18 mouse cellular contexts compared by ENCODE assay signal in genomic region chr16:21151564-21152361, GRCm38 (mm10). TPM values are rescaled to one million over a fixed set of nuclear protein-coding genes. Genes with fewer than 3 reads are reported as not detected.
DNase-seq lines count a peak whose midpoint lies in the region; ATAC-seq lines count a peak whose summit lies in the region.
"Had no signal": no experiment of that assay in that cellular context is flagged by ENCODE, and none has a peak within 500 bp of the region (broad histone marks: within the 10 kb centered on the region; RNA-seq: fewer than 3 reads in every experiment).

No protein-coding gene starts in this region.

- WGBS in embryonic facial prominence, embryonic 13.5 days: 40% methylated on average over 4 of the region's 4 CpGs
- 67% methylated on average over 4 of the region's 4 CpGs for WGBS in hindbrain, embryonic 12.5 days

- H3K27me3 ChIP-seq in embryonic facial prominence, embryonic 13.5 days: no peaks in the 10 kb centered on the region
- H3K27me3 ChIP-seq in hindbrain, embryonic 12.5 days: no peaks in the 10 kb centered on the region
- H3K27me3 ChIP-seq: forebrain, embryonic 12.5 days; liver, embryonic 13.5 days had no signal

- no peaks in the 10 kb centered on the region for H3K9me3 ChIP-seq in embryonic facial prominence, embryonic 13.5 days
- no peaks in the 10 kb centered on the region for H3K9me3 ChIP-seq in hindbrain, embryonic 12.5 days (replicated peaks)
- H3K9me3 ChIP-seq: forebrain, embryonic 12.5 days; liver, embryonic 13.5 days; midbrain, embryonic 10.5 days had no signal

- H3K4me3 ChIP-seq in embryonic facial prominence, embryonic 13.5 days: no peak overlapping the region
- H3K4me3 ChIP-seq in hindbrain, embryonic 12.5 days: no peak overlapping the region
- H3K4me3 ChIP-seq: forebrain, embryonic 12.5 days; gastrocnemius, adult 2 months; left cerebral cortex, adult 2 months; liver, embryonic 13.5 days; midbrain, embryonic 10.5 days had no signal

- peaks cover 9% of the 10 kb centered on the region; the same call in 1 of the 2 replicates for H3K4me1 ChIP-seq in embryonic facial prominence, embryonic 13.5 days
- H3K4me1 ChIP-seq in hindbrain, embryonic 12.5 days: no peaks in the 10 kb centered on the region
- H3K4me1 ChIP-seq: forebrain, embryonic 12.5 days; liver, embryonic 13.5 days; midbrain, embryonic 10.5 days had no signal

- peak overlapping the region; percentile 84 for H3K27ac ChIP-seq in embryonic facial prominence, embryonic 13.5 days
- no peak overlapping the region for H3K27ac ChIP-seq in hindbrain, embryonic 12.5 days
- H3K27ac ChIP-seq: forebrain, embryonic 12.5 days; gastrocnemius, adult 2 months; left cerebral cortex, adult 2 months; liver, embryonic 13.5 days; midbrain, embryonic 10.5 days had no signal

- H3K9ac ChIP-seq in embryonic facial prominence, embryonic 13.5 days: no peak overlapping the region
- H3K9ac ChIP-seq in hindbrain, embryonic 12.5 days: no peak overlapping the region
- H3K9ac ChIP-seq: forebrain, embryonic 12.5 days; liver, embryonic 13.5 days had no signal

- ATAC-seq in embryonic facial prominence, embryonic 13.5 days (ENCODE audit: insufficient number of reproducible peaks, insufficient read depth, low FRiP score, low TSS enrichment, low read depth): 0 out of 2 replicates have a peak, but pooled peaks have one; percentile 48
- no peak for ATAC-seq in hindbrain, embryonic 12.5 days (ENCODE audit: low FRiP score)

- intact Hi-C loops in heart, postnatal 10 days (cut with DNase I): no loop called here

- DNase-seq in heart, postnatal 10 days: peak; percentile 5 to 14
- DNase-seq in heart, adult 11 months: no peak
- peak; percentile 10 for DNase-seq in layer of hippocampus, adult 9-11 months
- DNase-seq in layer of hippocampus, postnatal 36 days: no peak
- peak; percentile 10 to 29 for DNase-seq in lung, postnatal 4 days
- no peak for DNase-seq in adrenal gland, postnatal 25 days
- DNase-seq: cerebellum, adult 9-10 months; embryo, embryonic 11 days; gastrocnemius, adult 2 months; liver, embryonic 13.5 days; right cerebral cortex, postnatal 25 days; thymus, postnatal 25 days had no signal

- no peaks in the 10 kb centered on the region for H3K36me3 ChIP-seq in embryonic facial prominence, embryonic 13.5 days
- H3K36me3 ChIP-seq in hindbrain, embryonic 12.5 days: no peaks in the 10 kb centered on the region
- H3K36me3 ChIP-seq: forebrain, embryonic 12.5 days; liver, embryonic 13.5 days; midbrain, embryonic 10.5 days had no signal

- H3K4me2 ChIP-seq in embryonic facial prominence, embryonic 13.5 days: peak overlapping the region; percentile 27; the same call in 1 of the 2 replicates
- no peak overlapping the region for H3K4me2 ChIP-seq in hindbrain, embryonic 12.5 days (replicated peaks)
- H3K4me2 ChIP-seq: forebrain, embryonic 12.5 days; liver, embryonic 13.5 days had no signal

RNA-seq across cellular contexts. Expression of gene Teddm3, which starts 2.0 kb away (rescaled TPM):
- not detected for total RNA-seq in heart, postnatal 10 days (2021)
- 1 to 10 TPM; 1.1 to 1.2 TPM for total RNA-seq in layer of hippocampus, postnatal 36 days (2021)
- polyA plus RNA-seq in embryonic facial prominence, embryonic 13.5 days (2015; fragmentation: Nextera tagmentation; extraction: Ambion mirVana): not detected in 2 replicates
- not detected in 2 replicates for polyA plus RNA-seq in hindbrain, embryonic 12.5 days (2016; fragmentation: Nextera tagmentation; extraction: Ambion mirVana)
- total RNA-seq in adrenal gland, postnatal 25 days (2021): not detected in 2 replicates
- total RNA-seq: gastrocnemius, adult 2 months had no signal
- polyA plus RNA-seq: forebrain, embryonic 12.5 days; heart, embryonic 14.5 days; liver, embryonic 13.5 days; midbrain, embryonic 10.5 days had no signal

RNA-seq across cellular contexts. Expression of gene Ephb3, which starts 52.8 kb away (rescaled TPM):
- total RNA-seq in heart, postnatal 10 days (2021): 10 to 100 TPM in 1 of 2 experiments, 1 to 10 TPM in 1; 8.4 to 11.7 TPM
- 10 to 100 TPM; 17.3 to 19.4 TPM for total RNA-seq in layer of hippocampus, postnatal 36 days (2021)
- polyA plus RNA-seq in embryonic facial prominence, embryonic 13.5 days (2015; fragmentation: Nextera tagmentation; extraction: Ambion mirVana): 71.4 and 72.9 TPM in 2 replicates
- polyA plus RNA-seq in hindbrain, embryonic 12.5 days (2016; fragmentation: Nextera tagmentation; extraction: Ambion mirVana): 29.1 and 30.2 TPM in 2 replicates
- 1.9 and 2.3 TPM in 2 replicates for total RNA-seq in adrenal gland, postnatal 25 days (2021)

Comparison
In these comparisons a context has a peak if more than half of its experiments do, and no peak if none do; other contexts are left out.
1. DNase-seq: peak in heart, postnatal 10 days (2 of 2), layer of hippocampus, adult 9-11 months (single experiment) and lung, postnatal 4 days (2 of 2); none in heart, adult 11 months (single experiment), layer of hippocampus, postnatal 36 days (0 of 2) and adrenal gland, postnatal 25 days (single experiment).